Mouse (Mus musculus) liver, adult 2 months (tissue): ENCODE data around the gene Zfp280d. TPM values are rescaled to one million over a fixed set of nuclear protein-coding genes. Genes with fewer than 3 reads are reported as not detected.
A peak's percentile ranks its signal among the peaks of the same experiment; 100 is the strongest.

Experiments used
- DNase-seq: peaks from one replicate; pipeline ENCODE4 v3.0.0-alpha.2; 2011; ENCODE audit warnings: low read depth, low spot score; ENCODE audit errors: extremely low read depth
- H3K27ac ChIP-seq: fragments of 200-500 bp; replicated peaks from 2 replicates; pipeline ENCODE4 v1.5.1; 2012; ENCODE audit warnings: low read depth, mild to moderate bottlenecking, control low read depth, inconsistent platforms, low read length; ENCODE audit not compliant: insufficient read depth
- H3K27me3 ChIP-seq: fragments of 200-500 bp; 2 replicates; pipeline ENCODE4 v1.6.1; 2012; ENCODE audit warnings: mild to moderate bottlenecking, moderate library complexity, low read length, inconsistent platforms; ENCODE audit not compliant: control insufficient read depth, insufficient read depth
- H3K36me3 ChIP-seq: fragments of 200-500 bp; 2 replicates; pipeline ENCODE4 v1.6.1; 2012; ENCODE audit warnings: low read length, inconsistent platforms; ENCODE audit not compliant: control insufficient read depth, insufficient read depth
- H3K4me1 ChIP-seq: fragments of 200-500 bp; 2 replicates; pipeline ENCODE4 v1.6.1; 2011; ENCODE audit warnings: low read length; ENCODE audit not compliant: control insufficient read depth, insufficient read depth
- H3K4me3 ChIP-seq: fragments of 200-500 bp; 2 replicates; pipeline ENCODE4 v1.5.1; 2011; ENCODE audit warnings: low read depth, mild to moderate bottlenecking, control low read depth, low read length, moderate library complexity; ENCODE audit not compliant: insufficient read depth
- H3K79me2 ChIP-seq: fragments of 200-500 bp; 2 replicates; pipeline ENCODE4 v1.6.1; 2012; ENCODE audit warnings: inconsistent platforms, mild to moderate bottlenecking, low read length, moderate library complexity; ENCODE audit not compliant: control insufficient read depth, insufficient read depth
- H3K9ac ChIP-seq: fragments of 200-500 bp; 2 replicates; pipeline ENCODE4 v1.6.1; 2012; ENCODE audit warnings: low read depth, mild to moderate bottlenecking, control low read depth, inconsistent platforms, low read length
- CTCF ChIP-seq: fragments of 200-500 bp; IDR thresholded peaks from 2 replicates; pipeline ENCODE4 v1.5.1; 2011; ENCODE audit warnings: low read depth, low read length, control low read depth
- POLR2A ChIP-seq: fragments of 200-500 bp; IDR thresholded peaks from 2 replicates; pipeline ENCODE4 v1.6.1; 2011; ENCODE audit warnings: low read length, control low read depth; ENCODE audit not compliant: insufficient read depth; ENCODE audit errors: extremely low read depth
- WGBS: fragments of 180-500 bp; shearing (Covaris S2); methylation state at CpG from one replicate; pipeline ENCODE4 v1.1.7; 2018; 5-methylcytosine and 5-hydroxymethylcytosine counted together
- polyA plus RNA-seq: library from polyadenylated mRNA; depleted of rRNA; stranded (reverse); fragments of >200 nt; gene quantifications from 2 replicates; pipeline ENCODE4 v1.2.3, GENCODE M21; 2012
- total RNA-seq: library from RNA; depleted of rRNA; stranded (reverse); fragments of >200 nt; gene quantifications from 2 replicates; pipeline ENCODE4 v1.2.3, GENCODE M21; 2014

Zfp280d gene
- total and polyA plus RNA-seq, 2 experiments = 3.1 to 26.0 TPM

- no peaks in the 10 kb centered on the region for H3K36me3 ChIP-seq
- H3K4me1 ChIP-seq = peaks cover 3% of the 10 kb centered on the region; the same call in 1 of the 2 replicates
- no peaks in the 10 kb centered on the region for H3K79me2 ChIP-seq
- no peak overlapping the region for H3K9ac ChIP-seq
- no peak for DNase-seq
- H3K4me3 ChIP-seq = no peak overlapping the region
- H3K27ac ChIP-seq = no peak overlapping the region
- TF ChIP-seq CTCF = no peak
- TF ChIP-seq POLR2A = no peak
- H3K27me3 ChIP-seq = no peaks in the 10 kb centered on the region
- 87% methylated on average over 6 of the region's 6 CpGs for WGBS
Observed at GRCm38 (mm10) chr9:72403421-72403820, 128.8 kb downstream of the Zfp280d start.

- WGBS = 90% methylated on average over 8 of the region's 8 CpGs
- TF ChIP-seq CTCF = no peak
- TF ChIP-seq POLR2A = no peak
- H3K4me1 ChIP-seq = peaks cover 3% of the 10 kb centered on the region; the same call in 1 of the 2 replicates
Observed at GRCm38 (mm10) chr9:72404446-72404845, 129.8 kb downstream of the Zfp280d start.

GRCm38 (mm10) chr9:72404934-72405333 is 130.3 kb downstream of the Zfp280d start:
- Histone ChIP-seq H3K27ac (no peak overlapping the region), H3K4me1 (peaks cover 3% of the 10 kb centered on the region; the same call in 1 of the 2 replicates), H3K36me3 (no peaks in the 10 kb centered on the region), H3K27me3 (no peaks in the 10 kb centered on the region), H3K4me3 (no peak overlapping the region), H3K9ac (no peak overlapping the region), H3K79me2 (no peaks in the 10 kb centered on the region)
- no peak for DNase-seq
- no peak for TF ChIP-seq CTCF
- TF ChIP-seq POLR2A = no peak
- WGBS = 94% methylated on average over 3 of the region's 3 CpGs

More at GRCm38 (mm10) chr9:72404446-72404845, 129.8 kb downstream of the Zfp280d start:
- no peak overlapping the region for H3K9ac ChIP-seq
- no peak overlapping the region for H3K4me3 ChIP-seq
- no peaks in the 10 kb centered on the region for H3K36me3 ChIP-seq
- DNase-seq = no peak
- H3K79me2 ChIP-seq = no peaks in the 10 kb centered on the region
- no peaks in the 10 kb centered on the region for H3K27me3 ChIP-seq
- H3K27ac ChIP-seq = no peak overlapping the region

- H3K27ac ChIP-seq = no peak overlapping the region
- 87% methylated on average over 9 of the region's 9 CpGs for WGBS
- H3K36me3 ChIP-seq = no peaks in the 10 kb centered on the region
- no peaks in the 10 kb centered on the region for H3K27me3 ChIP-seq
- no peak overlapping the region for H3K4me3 ChIP-seq
- H3K9ac ChIP-seq = no peak overlapping the region
- no peaks in the 10 kb centered on the region for H3K79me2 ChIP-seq
- TF ChIP-seq POLR2A = no peak
- TF ChIP-seq CTCF = no peak
- H3K4me1 ChIP-seq = peaks cover 3% of the 10 kb centered on the region; the same call in 1 of the 2 replicates
- no peak for DNase-seq
Observed at GRCm38 (mm10) chr9:72405882-72406638, 131.4 kb downstream of the Zfp280d start.

- Histone ChIP-seq H3K4me1 (peaks cover 3% of the 10 kb centered on the region; the same call in 1 of the 2 replicates), H3K27ac (no peak overlapping the region)
Observed at GRCm38 (mm10) chr9:72408131-72408586, 133.5 kb downstream of the Zfp280d start.

More at GRCm38 (mm10) chr9:72408131-72408586, 133.5 kb downstream of the Zfp280d start:
- 6% methylated on average over 12 of the region's 12 CpGs for WGBS
- H3K79me2 ChIP-seq = no peaks in the 10 kb centered on the region
- peak; percentile 78 for DNase-seq
- H3K9ac ChIP-seq = peak overlapping the region; percentile 33
- H3K27me3 ChIP-seq = no peaks in the 10 kb centered on the region
- H3K4me3 ChIP-seq = peak overlapping the region; percentile 12
- TF ChIP-seq POLR2A = no peak
- peak; percentile 94 for TF ChIP-seq CTCF
- H3K36me3 ChIP-seq = no peaks in the 10 kb centered on the region
